Mouse (Mus musculus): ENCODE results near the gene Hexb. TPM values are rescaled to one million over a fixed set of nuclear protein-coding genes. Genes with fewer than 3 reads are reported as not detected.

Hexb gene
- 23.6 and 26.6 TPM in 2 replicates for polyA plus RNA-seq (2015; fragmentation: Nextera tagmentation; extraction: Ambion mirVana)

- Histone ChIP-seq H3K9me3 (ENCODE audit: low read length) (no peaks in the 10 kb centered on the region), H3K4me3 (ENCODE audit: low read depth, low read length) (peak within 1 kb of the TSS; percentile 56), H3K27me3 (replicated peaks; ENCODE audit: insufficient read depth, low read length) (no peaks in the 10 kb centered on the region), H3K27ac (ENCODE audit: low read length) (peak within 1 kb of the TSS; percentile 47; the same call in 1 of the 2 replicates), H3K36me3 (ENCODE audit: insufficient read depth, low read length) (no peaks in the 10 kb centered on the region), H3K9ac (replicated peaks; ENCODE audit: low read depth) (no peak within 1 kb of the TSS), H3K4me2 (replicated peaks; ENCODE audit: low read depth, low read length) (peak within 1 kb of the TSS; percentile 93), H3K4me1 (ENCODE audit: insufficient read depth, low read depth, low read length) (no peaks in the 10 kb centered on the region)
- peak; percentile 88 for DNase-seq (ENCODE audit: low spot score)
- ATAC-seq: peak; percentile 97
- peak; percentile 50 for TF ChIP-seq CTCF (IDR thresholded peaks at IDR 0.05)
- no peak for TF ChIP-seq EP300 (IDR thresholded peaks at IDR 0.05)
- 1% methylated on average over 45 of the region's 45 CpGs for WGBS
These were observed at the start of gene Hexb for GRCm38 (mm10) chr13:97197932-97198562. Hexb (minus strand) TSS chr13:97198357.

GRCm38 (mm10) chr13:97247754-97248153, 49.6 kb upstream of the Hexb start:
- ATAC-seq (no peak), DNase-seq (ENCODE audit: low spot score) (no peak)
- no peaks in the 10 kb centered on the region for H3K9me3 ChIP-seq (ENCODE audit: low read length)
- no peaks in the 10 kb centered on the region; the same call in 1 of the 2 replicates for H3K36me3 ChIP-seq (ENCODE audit: insufficient read depth, low read length)
- peaks cover 7% of the 10 kb centered on the region; the same call in 1 of the 2 replicates for H3K4me1 ChIP-seq (ENCODE audit: insufficient read depth, low read depth, low read length)
- no peak overlapping the region for H3K4me2 ChIP-seq (replicated peaks; ENCODE audit: low read depth, low read length)
- no peak overlapping the region for H3K9ac ChIP-seq (replicated peaks; ENCODE audit: low read depth)
- H3K27me3 ChIP-seq (replicated peaks; ENCODE audit: insufficient read depth, low read length): no peaks in the 10 kb centered on the region
- TF ChIP-seq CTCF (IDR thresholded peaks at IDR 0.05) (no peak), EP300 (IDR thresholded peaks at IDR 0.05) (no peak)
- no peak overlapping the region for H3K27ac ChIP-seq (ENCODE audit: low read length)
- no peak overlapping the region for H3K4me3 ChIP-seq (ENCODE audit: low read depth, low read length)
- WGBS: 65% methylated on average over 4 of the region's 4 CpGs

- H3K4me1 ChIP-seq (ENCODE audit: insufficient read depth, low read depth, low read length): peaks cover 11% of the 10 kb centered on the region; the same call in 1 of the 2 replicates
- WGBS: 89% methylated on average over 16 of the region's 16 CpGs
These were observed 48.1 kb upstream of the Hexb start for GRCm38 (mm10) chr13:97246217-97246616.

GRCm38 (mm10) chr13:97245157-97245556, 47.0 kb upstream of the Hexb start:
- 84% methylated on average over 12 of the region's 12 CpGs for WGBS
- Histone ChIP-seq H3K27me3 (replicated peaks; ENCODE audit: insufficient read depth, low read length) (no peaks in the 10 kb centered on the region), H3K4me3 (ENCODE audit: low read depth, low read length) (no peak overlapping the region), H3K4me1 (ENCODE audit: insufficient read depth, low read depth, low read length) (peaks cover 11% of the 10 kb centered on the region; the same call in 1 of the 2 replicates), H3K36me3 (ENCODE audit: insufficient read depth, low read length) (no peaks in the 10 kb centered on the region), H3K4me2 (replicated peaks; ENCODE audit: low read depth, low read length) (no peak overlapping the region), H3K9me3 (ENCODE audit: low read length) (no peaks in the 10 kb centered on the region), H3K27ac (ENCODE audit: low read length) (no peak overlapping the region), H3K9ac (replicated peaks; ENCODE audit: low read depth) (no peak overlapping the region)
- ATAC-seq (no peak), DNase-seq (ENCODE audit: low spot score) (no peak)
- TF ChIP-seq CTCF (IDR thresholded peaks at IDR 0.05) (no peak), EP300 (IDR thresholded peaks at IDR 0.05) (no peak)

More at GRCm38 (mm10) chr13:97246217-97246616, 48.1 kb upstream of the Hexb start:
- ATAC-seq (no peak), DNase-seq (ENCODE audit: low spot score) (no peak)
- no peak overlapping the region for H3K27ac ChIP-seq (ENCODE audit: low read length)
- H3K4me2 ChIP-seq (replicated peaks; ENCODE audit: low read depth, low read length): no peak overlapping the region
- TF ChIP-seq EP300 (IDR thresholded peaks at IDR 0.05): no peak
- TF ChIP-seq CTCF (IDR thresholded peaks at IDR 0.05): no peak
- no peaks in the 10 kb centered on the region for H3K36me3 ChIP-seq (ENCODE audit: insufficient read depth, low read length)
- H3K9ac ChIP-seq (replicated peaks; ENCODE audit: low read depth): no peak overlapping the region
- H3K27me3 ChIP-seq (replicated peaks; ENCODE audit: insufficient read depth, low read length): no peaks in the 10 kb centered on the region
- no peaks in the 10 kb centered on the region for H3K9me3 ChIP-seq (ENCODE audit: low read length)
- no peak overlapping the region for H3K4me3 ChIP-seq (ENCODE audit: low read depth, low read length)

GRCm38 (mm10) chr13:97244712-97245105, 46.6 kb upstream of the Hexb start:
- WGBS: 68% methylated on average over 7 of the region's 11 CpGs
- H3K4me3 ChIP-seq (ENCODE audit: low read depth, low read length): no peak overlapping the region
- TF ChIP-seq CTCF (IDR thresholded peaks at IDR 0.05) (no peak), EP300 (IDR thresholded peaks at IDR 0.05) (no peak)

GRCm38 (mm10) chr13:97243962-97244711, 46.0 kb upstream of the Hexb start:
- Histone ChIP-seq H3K36me3 (ENCODE audit: insufficient read depth, low read length) (no peaks in the 10 kb centered on the region), H3K4me1 (ENCODE audit: insufficient read depth, low read depth, low read length) (peaks cover 8% of the 10 kb centered on the region; the same call in 1 of the 2 replicates), H3K9me3 (ENCODE audit: low read length) (no peaks in the 10 kb centered on the region), H3K4me3 (ENCODE audit: low read depth, low read length) (no peak overlapping the region), H3K27me3 (replicated peaks; ENCODE audit: insufficient read depth, low read length) (no peaks in the 10 kb centered on the region), H3K9ac (replicated peaks; ENCODE audit: low read depth) (no peak overlapping the region), H3K27ac (ENCODE audit: low read length) (no peak overlapping the region), H3K4me2 (replicated peaks; ENCODE audit: low read depth, low read length) (no peak overlapping the region)
- DNase-seq (ENCODE audit: low spot score) (no peak), ATAC-seq (no peak)
- 40% methylated on average over 15 of the region's 15 CpGs for WGBS
- TF ChIP-seq CTCF (IDR thresholded peaks at IDR 0.05) (no peak), EP300 (IDR thresholded peaks at IDR 0.05) (peak; percentile 20; the same call in 1 of the 2 replicates)

More at GRCm38 (mm10) chr13:97244712-97245105, 46.6 kb upstream of the Hexb start:
- DNase-seq (ENCODE audit: low spot score) (no peak), ATAC-seq (no peak)
- Histone ChIP-seq H3K27me3 (replicated peaks; ENCODE audit: insufficient read depth, low read length) (no peaks in the 10 kb centered on the region), H3K9ac (replicated peaks; ENCODE audit: low read depth) (no peak overlapping the region), H3K36me3 (ENCODE audit: insufficient read depth, low read length) (no peaks in the 10 kb centered on the region), H3K9me3 (ENCODE audit: low read length) (no peaks in the 10 kb centered on the region), H3K27ac (ENCODE audit: low read length) (no peak overlapping the region), H3K4me1 (ENCODE audit: insufficient read depth, low read depth, low read length) (peaks cover 11% of the 10 kb centered on the region; the same call in 1 of the 2 replicates), H3K4me2 (replicated peaks; ENCODE audit: low read depth, low read length) (no peak overlapping the region)
